Mouse (Mus musculus) heart, adult 11 months (tissue): ENCODE results near the gene Dus2.
"Not testable (repeated sequence)": the region's sequence is repeated elsewhere in the genome, so short reads cannot be mapped to it uniquely, and the experiment has no call there.

Source experiments
- DNase-seq: peaks from one replicate; pipeline ENCODE4 v3.0.0; 2022

Gene Dus2

GRCm38 (mm10) chr8:105991546-105991945 lies 409 bp downstream of the Dus2 start:
- DNase-seq = no peak

GRCm38 (mm10) chr8:105992499-105992898 lies 1.4 kb downstream of the Dus2 start:
- DNase-seq = no peak

DNA sequence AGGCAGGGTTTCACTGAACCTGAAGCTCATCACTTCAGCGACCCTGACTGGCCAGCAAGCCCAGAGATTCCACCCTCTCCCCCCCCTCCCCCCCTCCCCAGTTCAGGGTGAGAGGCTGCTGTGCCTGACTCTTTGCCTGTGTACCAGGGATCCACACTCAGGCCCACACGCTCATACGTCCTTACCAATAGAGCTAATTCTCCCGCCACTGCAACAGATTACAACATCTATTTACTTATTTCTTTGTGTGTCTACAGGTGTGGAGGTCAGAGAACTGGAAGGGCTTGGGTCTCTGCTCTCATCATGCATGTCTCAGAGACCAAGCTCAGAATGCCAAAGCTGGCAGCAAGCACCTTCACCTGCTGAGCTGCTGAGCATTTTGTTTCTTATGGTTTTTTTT lies 2.1 kb downstream of the Dus2 start:
- no peak for DNase-seq

GRCm38 (mm10) chr8:105996359-105996758 lies 5.2 kb downstream of the Dus2 start:
- peak; percentile 96 for DNase-seq

GRCm38 (mm10) chr8:105998971-105999370 lies 7.8 kb downstream of the Dus2 start:
- no peak for DNase-seq

DNA sequence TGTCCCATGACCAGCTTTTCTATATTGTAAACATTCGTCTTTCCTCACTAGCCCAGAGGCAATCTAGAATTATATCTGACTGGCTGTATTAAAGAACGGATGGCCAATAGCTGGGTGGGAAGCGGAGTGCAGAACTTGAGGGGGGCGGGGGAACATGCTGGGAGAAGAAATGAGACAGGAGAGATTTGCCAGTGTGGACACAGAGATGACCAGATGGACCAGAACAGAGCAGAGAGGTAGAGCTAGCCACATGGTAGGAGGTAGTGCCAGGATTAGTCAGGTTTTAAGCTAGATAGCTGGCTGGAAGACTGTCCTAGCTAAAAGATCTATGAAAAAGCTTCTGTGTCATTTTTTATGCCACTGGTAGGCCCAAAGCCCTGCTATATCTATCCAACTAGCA lies 10.8 kb downstream of the Dus2 start:
- no peak for DNase-seq

GRCm38 (mm10) chr8:106004538-106005207 lies 13.5 kb downstream of the Dus2 start:
- DNase-seq = no peak

- DNase-seq = no peak
Observed at GRCm38 (mm10) chr8:106005875-106006274, 14.7 kb downstream of the Dus2 start, which contains the start of gene Dpep2nb. Gene Dpep2nb, minus strand, starts transcription at chr8:106005975.

- DNase-seq = no peak
Observed at GRCm38 (mm10) chr8:106006413-106006812, 15.3 kb downstream of the Dus2 start.

- no peak for DNase-seq
Observed at GRCm38 (mm10) chr8:106007135-106007534, 16.0 kb downstream of the Dus2 start.

- DNase-seq = not testable (repeated sequence)
Observed at GRCm38 (mm10) chr8:106007891-106008290, 16.8 kb downstream of the Dus2 start.

- DNase-seq = peak; percentile 99
Observed at GRCm38 (mm10) chr8:106010748-106011642, 19.9 kb downstream of the Dus2 start.

GRCm38 (mm10) chr8:106011643-106011986 lies 20.5 kb downstream of the Dus2 start, which contains the start of gene Ddx28:
Gene Ddx28, minus strand, starts transcription at chr8:106011882.
- DNase-seq = no peak

GRCm38 (mm10) chr8:106012203-106012602 lies 21.1 kb downstream of the Dus2 start:
- DNase-seq = not testable (repeated sequence)

DNA sequence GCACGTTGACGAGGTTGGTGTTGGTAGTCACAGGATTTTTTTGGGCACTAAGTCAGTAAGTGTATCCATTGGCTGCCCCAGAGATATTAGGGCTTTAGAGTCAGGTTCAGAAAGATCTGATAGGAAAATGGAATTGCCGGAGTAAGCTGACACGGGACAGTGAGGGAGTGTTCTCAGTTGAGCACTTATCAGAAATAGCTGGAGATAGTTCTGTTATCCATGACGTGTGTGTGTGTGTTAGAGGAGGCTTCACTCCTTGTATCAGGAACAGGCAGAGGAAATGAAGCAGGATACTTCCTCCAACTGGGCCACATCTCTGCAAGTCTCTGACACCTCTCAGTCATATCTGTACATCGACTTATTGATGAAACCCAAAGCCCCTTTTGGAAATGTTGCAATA lies 25.1 kb downstream of the Dus2 start:
- no peak for DNase-seq

DNA sequence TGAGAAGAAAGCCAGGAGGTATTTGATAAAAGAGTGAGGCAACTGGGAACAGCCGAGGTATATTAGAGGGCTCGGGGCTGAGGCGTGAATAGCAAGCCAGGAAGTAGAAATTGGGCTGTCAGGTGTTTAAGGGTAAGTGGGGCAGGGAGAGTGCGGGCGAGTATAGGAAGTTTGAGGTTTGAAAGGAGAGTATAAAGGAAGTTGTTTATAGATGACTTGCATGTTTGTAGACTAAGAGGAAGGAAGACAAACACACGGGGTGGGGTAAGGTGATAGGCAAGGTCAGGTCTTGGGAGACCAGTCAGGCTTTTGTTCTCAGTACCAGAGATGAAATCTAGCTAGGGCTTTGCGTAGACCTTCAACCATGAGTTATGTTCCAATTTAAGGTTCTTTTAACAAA lies 26.0 kb downstream of the Dus2 start:
- no peak for DNase-seq

DNA sequence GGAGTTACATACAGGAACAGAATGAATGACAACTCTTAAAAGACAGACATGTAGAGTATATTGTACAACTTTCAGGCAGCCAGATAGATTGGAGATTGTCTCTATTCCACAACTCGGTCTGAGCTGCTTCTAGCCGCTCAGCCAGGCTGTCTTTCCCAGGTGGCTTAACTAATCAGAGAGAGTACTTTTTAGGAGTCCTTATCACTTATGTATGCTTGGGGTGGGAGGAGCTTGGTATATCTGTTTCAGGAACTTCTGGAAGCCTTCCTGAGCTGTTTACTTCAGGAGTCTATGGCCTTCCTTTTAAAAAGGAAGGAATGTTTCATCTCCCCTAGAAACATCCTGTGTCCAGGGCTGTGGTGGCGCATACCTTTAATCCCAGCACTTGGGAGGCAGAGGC lies 26.9 kb downstream of the Dus2 start:
- no peak for DNase-seq

- DNase-seq = peak; percentile 93
Observed at GRCm38 (mm10) chr8:106022483-106022882, 31.3 kb downstream of the Dus2 start.

DNA sequence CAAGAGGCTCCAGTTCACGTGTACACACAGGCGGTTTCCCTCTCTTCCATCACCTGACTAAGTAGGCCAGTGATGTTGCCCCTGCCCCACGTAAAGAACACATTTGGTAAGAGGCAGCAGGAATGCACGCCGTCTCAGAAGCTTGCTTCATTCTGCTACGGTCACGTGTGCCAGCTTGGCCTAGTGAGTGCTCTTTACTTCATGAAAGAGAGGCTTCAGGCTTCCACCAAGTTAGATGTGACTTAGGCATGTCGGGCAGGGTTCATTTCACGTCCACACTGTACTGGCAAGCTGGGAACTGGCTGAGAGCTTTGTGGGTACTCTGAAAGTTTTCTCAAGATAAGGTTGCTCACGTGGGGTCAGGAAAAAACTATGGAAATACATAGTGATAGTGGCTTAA lies 47.6 kb downstream of the Dus2 start:
- no peak for DNase-seq

GRCm38 (mm10) chr8:106039605-106040004 lies 48.5 kb downstream of the Dus2 start:
- no peak for DNase-seq

GRCm38 (mm10) chr8:106040218-106040617 lies 49.1 kb downstream of the Dus2 start:
- no peak for DNase-seq

- DNase-seq = no peak
Observed at GRCm38 (mm10) chr8:106043055-106043454, 51.9 kb downstream of the Dus2 start.

DNA sequence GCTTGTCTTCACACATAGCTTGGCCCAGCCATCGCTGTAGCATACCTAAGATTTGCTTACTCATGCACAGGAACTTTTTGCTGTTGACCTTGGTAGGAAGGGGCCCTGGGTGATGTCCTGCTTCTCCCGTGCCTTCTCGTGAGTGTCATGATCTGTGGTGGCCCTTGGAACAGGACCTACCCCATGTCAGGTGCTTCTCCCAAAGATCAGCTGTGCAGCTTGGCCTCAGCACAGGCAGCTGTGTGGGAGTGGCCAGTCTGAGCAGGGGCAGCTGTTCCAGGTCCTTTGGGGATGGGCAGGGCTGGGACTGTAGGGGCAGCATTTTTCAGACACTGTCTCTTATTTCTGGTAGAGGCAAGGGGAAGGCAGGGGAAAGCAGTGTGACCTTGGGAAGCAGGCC lies 53.0 kb downstream of the Dus2 start:
- peak; percentile 97 for DNase-seq

GRCm38 (mm10) chr8:106046872-106047559 lies 55.9 kb downstream of the Dus2 start:
- DNase-seq = no peak
